Mouse (Mus musculus) kidney, adult 2 months (tissue): ENCODE data around the gene Sdk2.
A peak's percentile ranks its signal among the peaks of the same experiment; 100 is the strongest.

Experiments used
- CTCF ChIP-seq: fragments of 200-500 bp; conservative IDR thresholded peaks from 2 replicates; pipeline ENCODE4 v1.5.1; 2011; ENCODE audit warnings: low read depth, mild to moderate bottlenecking, control low read depth, low read length, moderate library complexity, mixed read lengths; ENCODE audit not compliant: insufficient read depth, insufficient read length
- POLR2A ChIP-seq: fragments of 200-500 bp; IDR thresholded peaks from one replicate; pipeline ENCODE4 v1.6.1; 2011; ENCODE audit warnings: low read depth, low read length, control low read depth

- TF ChIP-seq CTCF, result peak; percentile 47
- no peak for TF ChIP-seq POLR2A
Observed at GRCm38 (mm10) chr11:113863408-113863807, 203.4 kb downstream of the Sdk2 start.
